Mouse (Mus musculus) liver, embryonic 14 days (tissue): ENCODE measurements around the gene Gpsm2. TPM values are rescaled to one million over a fixed set of nuclear protein-coding genes. Genes with fewer than 3 reads are reported as not detected.

ENCODE experiments used
- polyA plus RNA-seq: library from polyadenylated mRNA; depleted of rRNA; stranded (reverse); fragments of >200 nt; gene quantifications from 2 replicates; pipeline ENCODE4 v1.2.3, GENCODE M21; 2012; rRNA removed

Gpsm2 gene
- polyA plus RNA-seq, result 19.8 and 31.5 TPM in 2 replicates

GRCm38 (mm10) chr3:108722036-108722872 lies at the start of gene Gpsm2:
TSS of gene Gpsm2 (minus strand) at chr3:108722309.

GRCm38 (mm10) chr3:108739045-108739708 lies 17.1 kb upstream of the Gpsm2 start, which contains the start of gene Aknad1:
TSS of gene Aknad1 (plus strand) at chr3:108739658.

GRCm38 (mm10) chr3:108653710-108654379 lies 68.3 kb downstream of the Gpsm2 start, which contains the start of gene Clcc1:
TSS of gene Clcc1 (plus strand) at chr3:108653913.

Other genes with a start within 250 kb of the Gpsm2 start
- not detected in 2 replicates for gene 1700013F07Rik, start 188.2 kb downstream of the Gpsm2 start, polyA plus RNA-seq
- 0.05 and 0.11 TPM in 2 replicates for gene 5330417C22Rik, start 185.8 kb downstream of the Gpsm2 start, polyA plus RNA-seq
- 3.4 and 4.7 TPM in 2 replicates for gene Tmem167b, start 159.8 kb downstream of the Gpsm2 start, polyA plus RNA-seq
- gene Taf13, start 150.6 kb downstream of the Gpsm2 start, polyA plus RNA-seq, result 6.1 and 6.8 TPM in 2 replicates
- 1.5 TPM in 2 replicates for gene Wdr47, start 131.0 kb downstream of the Gpsm2 start, polyA plus RNA-seq
- 25.3 and 27.0 TPM in 2 replicates for gene Clcc1, start 68.4 kb downstream of the Gpsm2 start, polyA plus RNA-seq
- gene Aknad1, start 17.3 kb upstream of the Gpsm2 start, polyA plus RNA-seq, result 0.62 and 0.86 TPM in 2 replicates
- 12.5 TPM in 2 replicates for gene Stxbp3, start 118.2 kb upstream of the Gpsm2 start, polyA plus RNA-seq
- 0.02 TPM in 2 replicates for gene Fndc7, start 167.7 kb upstream of the Gpsm2 start, polyA plus RNA-seq
- 54.8 and 58.9 TPM in 2 replicates for gene Prpf38b, start 189.4 kb upstream of the Gpsm2 start, polyA plus RNA-seq
- 0.05 and 0.07 TPM in 2 replicates for gene Henmt1, start 217.6 kb upstream of the Gpsm2 start, polyA plus RNA-seq
- gene Gm9857, start 218.1 kb upstream of the Gpsm2 start, polyA plus RNA-seq, result not detected in 2 replicates